ENCODE assay signal across 8 mouse cellular contexts in genomic region chr2:116062251-116062651, GRCm38 (mm10). TPM values are rescaled to one million over a fixed set of nuclear protein-coding genes. Genes with fewer than 3 reads are reported as not detected.
A peak's percentile ranks its signal among the peaks of the same experiment; 100 is the strongest.
DNase-seq lines count a peak whose midpoint lies in the region; ATAC-seq and TF ChIP-seq lines count a peak whose summit lies in the region.
"Had no signal": no experiment of that assay in that cellular context is flagged by ENCODE, and none has a peak within 500 bp of the region (broad histone marks: within the 10 kb centered on the region; RNA-seq: fewer than 3 reads in every experiment).

No protein-coding gene starts in this region.

- peaks cover 54% of the 10 kb centered on the region for H3K4me1 ChIP-seq in embryonic facial prominence, embryonic 10.5 days
- peaks cover 51% of the 10 kb centered on the region for H3K4me1 ChIP-seq in hindbrain, embryonic 10.5 days (replicated peaks)
- 0 out of 2 replicates have a peak, but pooled peaks cover 2% of the 10 kb centered on the region for H3K4me1 ChIP-seq in liver, embryonic 13.5 days (replicated peaks)
- no peaks in the 10 kb centered on the region for H3K4me1 ChIP-seq in olfactory bulb, adult 2 months (ENCODE audit: control insufficient read depth, insufficient read depth, low read length)

- H3K9me3 ChIP-seq in embryonic facial prominence, embryonic 10.5 days = no peaks in the 10 kb centered on the region
- H3K9me3 ChIP-seq in hindbrain, embryonic 10.5 days = no peaks in the 10 kb centered on the region
- H3K9me3 ChIP-seq in liver, embryonic 13.5 days (replicated peaks) = no peaks in the 10 kb centered on the region

- peak overlapping the region; percentile 62 for H3K9ac ChIP-seq in liver, embryonic 13.5 days

- peak; percentile 75 for DNase-seq in R1 (ENCODE audit: low read depth, low spot score)
- DNase-seq in embryonic facial prominence, embryonic 10.5 days (ENCODE audit: low spot score) = peak; percentile 72
- DNase-seq in hindbrain, embryonic 10.5 days (ENCODE audit: low spot score) = peak; percentile 62
- no peak for DNase-seq in liver, embryonic 13.5 days
- DNase-seq in urinary bladder, postnatal 36 days (ENCODE audit: low spot score in 2 of 2) = no peak

- TF ChIP-seq CTCF in olfactory bulb, adult 2 months (IDR thresholded peaks at IDR 0.05; ENCODE audit: insufficient read depth, low read depth, low read length) = no peak

- WGBS in embryonic facial prominence, embryonic 10.5 days = under 1% methylated on average over 20 of the region's 20 CpGs
- WGBS in hindbrain, embryonic 10.5 days = under 1% methylated on average over 20 of the region's 20 CpGs
- WGBS in liver, embryonic 13.5 days (ENCODE audit: insufficient replicate concordance) = 2% methylated on average over 20 of the region's 20 CpGs
- 4% methylated on average over 20 of the region's 20 CpGs for WGBS in olfactory bulb, adult 2 months

- H3K4me3 ChIP-seq in embryonic facial prominence, embryonic 10.5 days = peak overlapping the region; percentile 89
- peak overlapping the region; percentile 90 for H3K4me3 ChIP-seq in hindbrain, embryonic 10.5 days
- H3K4me3 ChIP-seq in liver, embryonic 13.5 days (replicated peaks) = peak overlapping the region; percentile 59
- peak overlapping the region; percentile 72 for H3K4me3 ChIP-seq in olfactory bulb, adult 2 months (ENCODE audit: insufficient read depth, low read depth, low read length)

- peak overlapping the region; percentile 95 for H3K27ac ChIP-seq in embryonic facial prominence, embryonic 10.5 days (replicated peaks)
- H3K27ac ChIP-seq in hindbrain, embryonic 10.5 days = peak overlapping the region; percentile 98
- H3K27ac ChIP-seq in liver, embryonic 13.5 days = no peak overlapping the region
- H3K27ac ChIP-seq in olfactory bulb, adult 2 months (ENCODE audit: insufficient read depth, low read depth, low read length) = peak overlapping the region; percentile 99

- H3K36me3 ChIP-seq in embryonic facial prominence, embryonic 10.5 days (replicated peaks) = peaks cover 39% of the 10 kb centered on the region
- peaks cover 39% of the 10 kb centered on the region for H3K36me3 ChIP-seq in hindbrain, embryonic 10.5 days
- no peaks in the 10 kb centered on the region for H3K36me3 ChIP-seq in liver, embryonic 13.5 days

- peaks cover 34% of the 10 kb centered on the region for H3K27me3 ChIP-seq in embryonic facial prominence, embryonic 10.5 days (replicated peaks; ENCODE audit: low read depth, poor library complexity, severe bottlenecking)
- peaks cover 21% of the 10 kb centered on the region for H3K27me3 ChIP-seq in hindbrain, embryonic 10.5 days (ENCODE audit: insufficient read depth, poor library complexity, severe bottlenecking)
- peaks cover 92% of the 10 kb centered on the region for H3K27me3 ChIP-seq in liver, embryonic 13.5 days

- peak overlapping the region; percentile 64 for H3K4me2 ChIP-seq in liver, embryonic 13.5 days

- no peak for ATAC-seq in liver, embryonic 13.5 days (ENCODE audit: low read depth)
- no peak for ATAC-seq in activated CD4-positive, CD25-positive, alpha-beta regulatory T cell, adult 4 months

- no peak for TF ChIP-seq POLR2A in olfactory bulb, adult 2 months (IDR thresholded peaks at IDR 0.05; ENCODE audit: insufficient read depth, low read depth, low read length)

RNA-seq across cellular contexts. Expression of gene Meis2, which starts 3.4 kb away (rescaled TPM):
- 67.0 and 71.9 TPM in 2 replicates for polyA plus RNA-seq in embryonic facial prominence, embryonic 10.5 days (2016; fragmentation: Nextera tagmentation; extraction: Ambion mirVana)
- 61.3 and 91.1 TPM in 2 replicates for polyA plus RNA-seq in hindbrain, embryonic 10.5 days (2016; fragmentation: Nextera tagmentation; extraction: Ambion mirVana)
- 2.1 and 2.6 TPM in 2 replicates for polyA plus RNA-seq in liver, embryonic 13.5 days (2015; fragmentation: Nextera tagmentation; extraction: Ambion mirVana)
- 180 and 356 TPM in 2 replicates for polyA plus RNA-seq in olfactory bulb, adult 2 months (2012; ENCODE audit: insufficient read depth, insufficient read length, low replicate concordance, missing spikeins)
- polyA plus RNA-seq in activated CD4-positive, CD25-positive, alpha-beta regulatory T cell, adult 4 months (2017; shearing (Covaris generic)) = under 1 TPM in 1 of 2 experiments, not detected in 1; 0.26 TPM
- polyA plus RNA-seq: erythroblast, embryonic 14.5 days had no signal

Comparison
In these comparisons a context has a peak if more than half of its experiments do, and no peak if none do; other contexts are left out.
1. DNase-seq: peak in R1 (single experiment), embryonic facial prominence, embryonic 10.5 days (single experiment) and hindbrain, embryonic 10.5 days (single experiment); none in liver, embryonic 13.5 days (single experiment) and urinary bladder, postnatal 36 days (0 of 2).
2. RNA of gene Meis2, which starts 3.4 kb away (polyA plus RNA-seq): 180 to 356 TPM in olfactory bulb, adult 2 months, 61.3 to 91.1 TPM in hindbrain, embryonic 10.5 days and 67.0 to 71.9 TPM in embryonic facial prominence, embryonic 10.5 days; 2.1 to 2.6 TPM in liver, embryonic 13.5 days and 0.26 TPM in activated CD4-positive, CD25-positive, alpha-beta regulatory T cell, adult 4 months; every median in the first group is over 10 times any median in the second.
3. Peak in every context shown above with its lines, with median percentiles within 50 percentile points of each other: H3K4me3 ChIP-seq.